Mouse (Mus musculus): ENCODE measurements around the gene S100a3.

Gene S100a3

GRCm38 (mm10) chr3:90626266-90627021, 66.1 kb downstream of the S100a3 start:
- no peak for DNase-seq (ENCODE audit: low read depth)

- DNase-seq (ENCODE audit: low read depth): peak; percentile 58
These were observed 67.0 kb downstream of the S100a3 start for GRCm38 (mm10) chr3:90627366-90627765.

- DNase-seq (ENCODE audit: low read depth): peak; percentile 73
These were observed 67.4 kb downstream of the S100a3 start for GRCm38 (mm10) chr3:90627807-90628206.

GRCm38 (mm10) chr3:90629298-90629697, 68.9 kb downstream of the S100a3 start:
- DNase-seq (ENCODE audit: low read depth): peak; percentile 22

- no peak for DNase-seq (ENCODE audit: low read depth)
These were observed 71.6 kb downstream of the S100a3 start for GRCm38 (mm10) chr3:90631984-90632383.

- no peak for DNase-seq (ENCODE audit: low read depth)
These were observed 78.3 kb downstream of the S100a3 start for GRCm38 (mm10) chr3:90638511-90639275.

- peak; percentile 71 for DNase-seq (ENCODE audit: low read depth)
These were observed 79.3 kb downstream of the S100a3 start for GRCm38 (mm10) chr3:90639511-90640154.

- no peak for DNase-seq (ENCODE audit: low read depth)
These were observed 80.6 kb downstream of the S100a3 start for GRCm38 (mm10) chr3:90640981-90641380.

- DNase-seq (ENCODE audit: low read depth): peak; percentile 69
These were observed 83.8 kb downstream of the S100a3 start for GRCm38 (mm10) chr3:90644220-90644619.

- no peak for DNase-seq (ENCODE audit: low read depth)
These were observed 86.9 kb downstream of the S100a3 start for GRCm38 (mm10) chr3:90647291-90647690.

- DNase-seq (ENCODE audit: low read depth): no peak
These were observed 88.6 kb downstream of the S100a3 start for GRCm38 (mm10) chr3:90648981-90649380.

GRCm38 (mm10) chr3:90649832-90650231, 89.5 kb downstream of the S100a3 start:
- DNase-seq (ENCODE audit: low read depth): no peak

Data from 416B (cell line).